Mouse (Mus musculus): Measurements from ENCODE around the gene Plekha7. TPM values are rescaled to one million over a fixed set of nuclear protein-coding genes. Genes with fewer than 3 reads are reported as not detected.

The Plekha7 gene
- polyA plus RNA-seq, 1 experiment from 2014 or later = 5.7 TPM

DNA sequence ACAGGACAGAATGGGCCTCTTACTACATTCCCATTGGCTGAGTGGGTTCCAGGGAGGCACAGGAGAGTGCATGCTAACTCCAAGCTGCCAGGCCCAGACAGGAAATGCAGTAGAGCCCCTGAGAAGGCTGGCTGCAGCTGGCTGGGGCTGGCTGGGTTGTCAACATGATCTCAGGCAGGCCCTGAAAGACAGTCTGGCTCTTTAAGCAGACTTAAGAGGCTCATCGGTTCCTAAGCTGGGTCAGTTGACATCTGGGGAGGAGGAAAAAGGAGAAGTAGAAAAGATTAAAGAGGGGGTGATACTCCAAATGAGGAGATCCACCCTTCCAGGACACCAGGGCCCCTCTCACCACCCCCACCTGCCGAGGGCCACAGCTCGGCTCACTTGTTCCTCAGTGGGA, 13.2 kb downstream of the Plekha7 start:
- WGBS = 60% methylated on average over 3 of the region's 3 CpGs
- H3K36me3 ChIP-seq (ENCODE audit: insufficient read depth, low read length) = no peaks in the 10 kb centered on the region
- ATAC-seq = peak; percentile 47; the same call in 1 of the 2 replicates
- no peak overlapping the region for H3K4me2 ChIP-seq (replicated peaks; ENCODE audit: low read depth, low read length)
- H3K4me3 ChIP-seq (ENCODE audit: low read depth, low read length) = no peak overlapping the region
- H3K9ac ChIP-seq (replicated peaks; ENCODE audit: low read depth) = no peak overlapping the region
- no peaks in the 10 kb centered on the region for H3K9me3 ChIP-seq (ENCODE audit: low read length)
- H3K4me1 ChIP-seq (ENCODE audit: insufficient read depth, low read depth, low read length) = no peaks in the 10 kb centered on the region
- no peak for DNase-seq (ENCODE audit: low spot score)
- H3K27ac ChIP-seq (ENCODE audit: low read length) = no peak overlapping the region
- TF ChIP-seq CTCF (IDR thresholded peaks at IDR 0.05) = no peak
- no peak for TF ChIP-seq EP300 (IDR thresholded peaks at IDR 0.05)
- H3K27me3 ChIP-seq (replicated peaks; ENCODE audit: insufficient read depth, low read length) = no peaks in the 10 kb centered on the region

DNA sequence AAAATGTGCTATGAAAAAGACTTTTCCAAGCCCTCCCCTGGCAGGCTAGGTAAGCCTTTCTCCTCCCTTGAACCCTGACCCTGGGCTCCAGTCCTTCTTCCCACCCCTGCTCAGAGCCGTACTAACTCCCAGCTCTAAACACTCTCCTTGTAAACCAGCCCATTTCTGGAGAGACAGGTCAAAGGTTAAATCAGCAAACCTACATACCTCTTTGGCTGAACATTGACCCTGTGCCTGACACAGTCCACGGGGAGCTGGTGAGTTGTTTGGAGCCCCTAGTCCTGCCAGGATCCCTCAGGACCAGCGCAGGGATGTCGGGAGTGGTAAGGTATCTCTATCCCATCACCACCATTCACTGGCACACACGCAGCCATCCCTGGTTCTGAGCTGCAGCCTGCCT, 15.8 kb downstream of the Plekha7 start:
- Histone ChIP-seq H3K4me2 (replicated peaks; ENCODE audit: low read depth, low read length) (no peak overlapping the region), H3K4me1 (ENCODE audit: insufficient read depth, low read depth, low read length) (no peaks in the 10 kb centered on the region), H3K4me3 (ENCODE audit: low read depth, low read length) (no peak overlapping the region), H3K27ac (ENCODE audit: low read length) (no peak overlapping the region), H3K36me3 (ENCODE audit: insufficient read depth, low read length) (no peaks in the 10 kb centered on the region), H3K9me3 (ENCODE audit: low read length) (no peaks in the 10 kb centered on the region), H3K27me3 (replicated peaks; ENCODE audit: insufficient read depth, low read length) (no peaks in the 10 kb centered on the region), H3K9ac (replicated peaks; ENCODE audit: low read depth) (no peak overlapping the region)
- no peak for ATAC-seq
- TF ChIP-seq CTCF (IDR thresholded peaks at IDR 0.05) (no peak), EP300 (IDR thresholded peaks at IDR 0.05) (no peak)
- 37% methylated on average over 5 of the region's 5 CpGs for WGBS
- DNase-seq (ENCODE audit: low spot score) = no peak

DNA sequence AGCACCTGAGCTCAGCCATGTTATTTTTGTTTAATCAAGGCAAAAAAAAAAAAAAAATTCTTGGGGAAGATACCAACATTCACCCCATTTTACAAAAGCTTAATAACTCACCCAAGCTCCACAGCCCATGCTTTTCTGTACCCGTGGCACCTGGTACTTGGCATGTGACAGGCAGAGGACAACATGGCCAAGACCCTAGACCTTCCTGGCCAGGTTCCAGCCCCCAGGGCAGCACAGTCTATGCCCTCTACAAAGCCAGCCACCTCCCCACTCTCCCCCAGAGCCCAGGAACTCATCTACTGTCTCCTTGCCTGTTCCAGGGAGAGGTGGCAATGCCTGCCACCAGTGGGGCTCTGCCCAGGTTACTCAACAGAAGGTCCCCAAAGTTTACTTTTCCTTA, 17.6 kb downstream of the Plekha7 start:
- Histone ChIP-seq H3K27ac (ENCODE audit: low read length) (no peak overlapping the region), H3K9ac (replicated peaks; ENCODE audit: low read depth) (no peak overlapping the region), H3K36me3 (ENCODE audit: insufficient read depth, low read length) (no peaks in the 10 kb centered on the region), H3K9me3 (ENCODE audit: low read length) (no peaks in the 10 kb centered on the region), H3K4me2 (replicated peaks; ENCODE audit: low read depth, low read length) (no peak overlapping the region), H3K27me3 (replicated peaks; ENCODE audit: insufficient read depth, low read length) (no peaks in the 10 kb centered on the region), H3K4me1 (ENCODE audit: insufficient read depth, low read depth, low read length) (peaks cover 6% of the 10 kb centered on the region; the same call in 1 of the 2 replicates), H3K4me3 (ENCODE audit: low read depth, low read length) (no peak overlapping the region)
- 60% methylated on average over 1 of the region's 1 CpGs for WGBS
- no peak for TF ChIP-seq EP300 (IDR thresholded peaks at IDR 0.05)
- no peak for TF ChIP-seq CTCF (IDR thresholded peaks at IDR 0.05)
- no peak for ATAC-seq
- DNase-seq (ENCODE audit: low spot score) = no peak

DNA sequence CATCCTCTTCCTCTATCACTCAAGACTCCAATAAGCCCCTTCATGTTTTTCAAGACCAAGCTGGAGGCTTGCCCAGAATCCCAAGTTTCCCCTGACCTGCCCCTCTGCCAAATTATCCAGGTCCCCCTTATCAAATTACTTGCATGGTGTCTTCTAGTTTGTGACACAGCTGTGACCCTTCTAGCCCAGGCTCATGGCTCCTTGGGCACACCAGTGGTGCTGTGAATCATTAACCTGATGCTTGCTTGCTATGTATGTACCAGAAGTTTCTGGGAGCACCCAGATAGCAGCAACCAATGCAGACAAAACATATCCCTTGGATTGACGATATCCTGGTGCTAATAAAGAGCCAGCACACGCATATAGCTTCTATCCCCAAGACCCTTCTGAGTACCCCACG, 19.2 kb downstream of the Plekha7 start:
- H3K9me3 ChIP-seq (ENCODE audit: low read length) = no peaks in the 10 kb centered on the region
- TF ChIP-seq CTCF (IDR thresholded peaks at IDR 0.05) (no peak), EP300 (IDR thresholded peaks at IDR 0.05) (no peak)
- peaks cover 6% of the 10 kb centered on the region; the same call in 1 of the 2 replicates for H3K4me1 ChIP-seq (ENCODE audit: insufficient read depth, low read depth, low read length)
- H3K36me3 ChIP-seq (ENCODE audit: insufficient read depth, low read length) = no peaks in the 10 kb centered on the region
- no peak overlapping the region for H3K27ac ChIP-seq (ENCODE audit: low read length)
- DNase-seq (ENCODE audit: low spot score) (no peak), ATAC-seq (no peak)
- no peak overlapping the region for H3K4me2 ChIP-seq (replicated peaks; ENCODE audit: low read depth, low read length)
- no peaks in the 10 kb centered on the region for H3K27me3 ChIP-seq (replicated peaks; ENCODE audit: insufficient read depth, low read length)
- H3K9ac ChIP-seq (replicated peaks; ENCODE audit: low read depth) = no peak overlapping the region
- WGBS = 83% methylated on average over 3 of the region's 3 CpGs
- no peak overlapping the region for H3K4me3 ChIP-seq (ENCODE audit: low read depth, low read length)

DNA sequence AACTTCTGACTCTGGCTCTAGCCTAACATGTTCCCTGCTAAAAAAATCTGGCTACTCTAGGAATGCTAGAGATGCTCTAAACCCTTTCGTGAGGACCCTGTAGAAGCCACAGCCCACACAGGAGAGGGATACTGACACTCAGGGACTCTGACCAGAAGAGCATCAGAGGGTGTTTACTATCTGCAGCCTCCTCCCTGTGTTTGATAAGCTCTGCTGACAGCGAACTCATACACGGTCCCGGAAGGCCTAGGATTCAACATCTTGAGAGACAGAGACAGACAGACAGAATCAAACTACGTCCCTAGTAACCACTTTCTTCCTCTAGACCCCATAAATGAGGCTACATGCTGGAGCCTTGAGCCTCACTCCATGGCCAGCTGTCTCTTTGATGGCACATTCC, 20.2 kb downstream of the Plekha7 start:
- WGBS = 62% methylated on average over 5 of the region's 5 CpGs
- DNase-seq (ENCODE audit: low spot score) = no peak

DNA sequence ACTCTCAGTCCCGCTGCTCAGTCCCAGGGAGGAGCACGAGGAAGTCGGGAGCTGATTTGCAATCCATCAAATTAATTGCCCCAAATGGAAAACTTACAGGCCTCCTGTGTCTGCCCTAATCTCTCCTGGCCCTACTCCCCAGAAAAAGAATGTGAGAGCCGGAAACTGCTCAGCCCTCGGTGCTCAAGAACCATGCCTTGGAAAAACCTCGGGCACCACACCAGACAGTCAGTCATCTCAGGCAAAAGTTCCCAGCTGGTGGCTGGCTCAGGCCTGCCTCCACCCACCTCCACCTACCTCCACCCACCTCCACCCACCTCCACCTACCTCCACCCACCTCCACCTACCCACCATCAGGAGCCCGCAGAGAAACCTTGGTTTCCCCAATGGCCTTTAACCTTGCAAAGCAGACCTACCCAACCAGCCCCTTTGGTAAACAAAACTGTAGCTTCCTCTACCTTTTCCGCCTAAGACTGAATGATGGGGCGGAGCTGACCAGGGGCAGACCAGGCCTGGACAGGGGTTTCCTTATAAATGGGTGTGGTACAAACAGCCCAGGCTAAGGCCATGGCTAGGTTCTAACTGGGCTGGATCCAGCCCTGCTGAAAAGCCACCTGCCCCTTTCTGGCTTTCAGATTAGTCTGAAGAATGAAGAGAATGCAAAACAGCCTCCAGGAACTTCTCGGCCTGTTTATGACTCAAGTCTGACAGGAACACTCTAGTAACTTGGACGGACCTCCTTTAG, 21.4 kb downstream of the Plekha7 start:
- WGBS = 24% methylated on average over 11 of the region's 11 CpGs

More for the DNA sequence above, 20.2 kb downstream of the Plekha7 start:
- H3K9ac ChIP-seq (replicated peaks; ENCODE audit: low read depth) = no peak overlapping the region
- no peaks in the 10 kb centered on the region for H3K9me3 ChIP-seq (ENCODE audit: low read length)
- TF ChIP-seq CTCF (IDR thresholded peaks at IDR 0.05) = no peak
- no peak for TF ChIP-seq EP300 (IDR thresholded peaks at IDR 0.05)
- H3K4me2 ChIP-seq (replicated peaks; ENCODE audit: low read depth, low read length) = no peak overlapping the region
- H3K27ac ChIP-seq (ENCODE audit: low read length) = 0 out of 2 replicates have a peak overlapping the region, but pooled peaks have one; percentile 40
- no peaks in the 10 kb centered on the region for H3K36me3 ChIP-seq (ENCODE audit: insufficient read depth, low read length)
- no peak overlapping the region for H3K4me3 ChIP-seq (ENCODE audit: low read depth, low read length)
- ATAC-seq = no peak
- no peaks in the 10 kb centered on the region for H3K27me3 ChIP-seq (replicated peaks; ENCODE audit: insufficient read depth, low read length)
- peaks cover 6% of the 10 kb centered on the region; the same call in 1 of the 2 replicates for H3K4me1 ChIP-seq (ENCODE audit: insufficient read depth, low read depth, low read length)

More for the DNA sequence above, 21.4 kb downstream of the Plekha7 start:
- TF ChIP-seq EP300 (IDR thresholded peaks at IDR 0.05) (peak; percentile 48; the same call in 1 of the 2 replicates), CTCF (IDR thresholded peaks at IDR 0.05) (no peak)
- Histone ChIP-seq H3K27me3 (replicated peaks; ENCODE audit: insufficient read depth, low read length) (no peaks in the 10 kb centered on the region), H3K36me3 (ENCODE audit: insufficient read depth, low read length) (no peaks in the 10 kb centered on the region), H3K4me1 (ENCODE audit: insufficient read depth, low read depth, low read length) (peaks cover 10% of the 10 kb centered on the region; the same call in 1 of the 2 replicates), H3K4me3 (ENCODE audit: low read depth, low read length) (no peak overlapping the region), H3K9me3 (ENCODE audit: low read length) (no peaks in the 10 kb centered on the region), H3K27ac (ENCODE audit: low read length) (peak overlapping the region; percentile 57), H3K4me2 (replicated peaks; ENCODE audit: low read depth, low read length) (no peak overlapping the region), H3K9ac (replicated peaks; ENCODE audit: low read depth) (no peak overlapping the region)
- peak; percentile 61 for DNase-seq (ENCODE audit: low spot score)
- ATAC-seq = peak; percentile 63
